ENCODE assay signal across 5 mouse cellular contexts in genomic region chr3:126272027-126272426, GRCm38 (mm10).
DNase-seq lines count a peak whose midpoint lies in the region; ATAC-seq and TF ChIP-seq lines count a peak whose summit lies in the region.
"Not testable (repeated sequence)": the region's sequence is repeated elsewhere in the genome, so short reads cannot be mapped to it uniquely, and the experiment has no call there.

No protein-coding gene starts in this region.

- H3K4me3 ChIP-seq in CH12.LX (replicated peaks in 1 of 3; ENCODE audit: low read depth in 2 of 3, low read length in 2 of 3, poor library complexity in 1 of 3); MEL (ENCODE audit: control insufficient read depth in 1 of 2, insufficient read depth in 1 of 2, low read depth in 2 of 2, low read length in 2 of 2); lung, postnatal 0 days (ENCODE audit: low read depth, low read length): not testable (repeated sequence)

- H3K9ac ChIP-seq in CH12.LX (ENCODE audit: insufficient read depth, low read depth); MEL (ENCODE audit: control insufficient read depth, low read depth, low read length, poor library complexity, severe bottlenecking); lung, postnatal 0 days (replicated peaks; ENCODE audit: low read depth): not testable (repeated sequence)

- not testable (repeated sequence) for H3K27me3 ChIP-seq in CH12.LX (replicated peaks); MEL (ENCODE audit: control insufficient read depth in 1 of 2, insufficient read depth in 2 of 2, low read length in 2 of 2); lung, postnatal 0 days (replicated peaks; ENCODE audit: insufficient read depth, low read length)

- H3K9me3 ChIP-seq in CH12.LX (replicated peaks; ENCODE audit: low read length); MEL (replicated peaks; ENCODE audit: insufficient read depth, low read length); lung, postnatal 0 days (ENCODE audit: low read length): not testable (repeated sequence)

- not testable (repeated sequence) for H3K4me2 ChIP-seq in CH12.LX (ENCODE audit: insufficient read depth, low read depth, poor library complexity, severe bottlenecking); lung, postnatal 0 days (replicated peaks; ENCODE audit: low read depth, low read length)

- H3K79me2 ChIP-seq in CH12.LX (replicated peaks; ENCODE audit: control insufficient read depth, extremely low read depth, insufficient read depth, poor library complexity, severe bottlenecking); MEL (ENCODE audit: control insufficient read depth, insufficient read depth, low read length, poor library complexity): not testable (repeated sequence)

- not testable (repeated sequence) for TF ChIP-seq POLR2A in CH12.LX (IDR thresholded peaks at IDR 0.05; ENCODE audit: low read depth, low read length); MEL (IDR thresholded peaks at IDR 0.05; ENCODE audit: control insufficient read depth in 1 of 2, insufficient read depth in 1 of 2, low read depth in 1 of 2, low read length in 2 of 2, poor library complexity in 1 of 2)

- in situ Hi-C loops in CH12.LX (cut with MboI; ENCODE audit: low pct_ligation_motif_present, low pct_unique_long_range_greater_than_20kb, low sequenced_read_pairs), result not testable (repeated sequence)

- H3K4me1 ChIP-seq in CH12.LX (ENCODE audit: control insufficient read depth in 1 of 2, insufficient read depth in 2 of 2); MEL (ENCODE audit: control insufficient read depth in 1 of 2, insufficient read depth in 2 of 2, low read length in 2 of 2); lung, postnatal 0 days (ENCODE audit: insufficient read depth, low read depth, low read length): not testable (repeated sequence)

- not testable (repeated sequence) for H3K36me3 ChIP-seq in CH12.LX (replicated peaks in 1 of 2; ENCODE audit: control insufficient read depth in 1 of 2, insufficient read depth in 1 of 2, low read length in 1 of 2); MEL (ENCODE audit: control insufficient read depth in 1 of 2, insufficient read depth in 2 of 2, low read length in 2 of 2); lung, postnatal 0 days (ENCODE audit: insufficient read depth, low read length)

- peak; percentile 14 for TF ChIP-seq RAD21 in CH12.LX (IDR thresholded peaks at IDR 0.05; ENCODE audit: low read depth, low read length)
- not testable (repeated sequence) for TF ChIP-seq RAD21 in MEL (IDR thresholded peaks at IDR 0.05; ENCODE audit: low read depth, low read length)

- dilution Hi-C loops in CH12.LX (cut with MboI; ENCODE audit: extremely low pct_ligation_motif_present, extremely low pct_unique_long_range_greater_than_20kb, low sequenced_read_pairs), result not testable (repeated sequence)

- TF ChIP-seq EP300 in CH12.LX (IDR thresholded peaks at IDR 0.05; ENCODE audit: low read length); MEL (IDR thresholded peaks at IDR 0.05; ENCODE audit: low read depth in 1 of 2, low read length in 2 of 2); lung, postnatal 0 days (IDR thresholded peaks at IDR 0.05): not testable (repeated sequence)

- DNase-seq in 3T3-L1 (ENCODE audit: low read depth, low spot score) (peak; percentile 63), CH12.LX (ENCODE audit: extremely low read depth) (peak; percentile 16), adipocyte (ENCODE audit: low spot score) (peak; percentile 37)
- DNase-seq in MEL (ENCODE audit: low read depth, low spot score); lung, postnatal 0 days (ENCODE audit: low spot score): not testable (repeated sequence)

- ATAC-seq in lung, postnatal 0 days, result not testable (repeated sequence)

- peak in 1 of 2 experiments; percentile 56; a peak in 2 of 4 replicates for TF ChIP-seq CTCF in CH12.LX (conservative IDR thresholded peaks at IDR 0.05 in 1 of 2, IDR thresholded peaks at IDR 0.05 in 1 of 2; ENCODE audit: low read depth in 2 of 2, low read length in 2 of 2)
- peak in 1 of 3 experiments; percentile 26; a peak in 2 of 6 replicates for TF ChIP-seq CTCF in MEL (IDR thresholded peaks at IDR 0.05 in 2 of 3, conservative IDR thresholded peaks at IDR 0.05 in 1 of 3; ENCODE audit: control insufficient read depth in 1 of 3, insufficient read depth in 1 of 3, low read depth in 2 of 3, low read length in 3 of 3, poor library complexity in 1 of 3, severe bottlenecking in 1 of 3)
- 0 out of 2 replicates have a peak, but pooled peaks have one; percentile 5 for TF ChIP-seq CTCF in lung, postnatal 0 days (IDR thresholded peaks at IDR 0.05)

- not testable (repeated sequence) for H3K27ac ChIP-seq in CH12.LX (ENCODE audit: insufficient read depth, low read depth); MEL (ENCODE audit: control insufficient read depth, low read depth, low read length); lung, postnatal 0 days (ENCODE audit: low read length)

TF ChIP-seq in CH12.LX, 34 proteins besides CTCF, POLR2A, EP300 and RAD21:
- peak; percentile 43 for TF ChIP-seq SMC3 (IDR thresholded peaks at IDR 0.05; ENCODE audit: low read depth, low read length)
TF ChIP-seq in CH12.LX: peak in this region for 1; not testable (repeated sequence) for 33.

TF ChIP-seq in MEL, 35 proteins besides CTCF, POLR2A, EP300 and RAD21:
- 0 out of 2 replicates have a peak, but pooled peaks have one; percentile 26 for TF ChIP-seq SMC3 (IDR thresholded peaks at IDR 0.05; ENCODE audit: low read depth, low read length)
TF ChIP-seq in MEL: peak in this region for 1; not testable (repeated sequence) for 34.
